In the genomic region with DNA sequence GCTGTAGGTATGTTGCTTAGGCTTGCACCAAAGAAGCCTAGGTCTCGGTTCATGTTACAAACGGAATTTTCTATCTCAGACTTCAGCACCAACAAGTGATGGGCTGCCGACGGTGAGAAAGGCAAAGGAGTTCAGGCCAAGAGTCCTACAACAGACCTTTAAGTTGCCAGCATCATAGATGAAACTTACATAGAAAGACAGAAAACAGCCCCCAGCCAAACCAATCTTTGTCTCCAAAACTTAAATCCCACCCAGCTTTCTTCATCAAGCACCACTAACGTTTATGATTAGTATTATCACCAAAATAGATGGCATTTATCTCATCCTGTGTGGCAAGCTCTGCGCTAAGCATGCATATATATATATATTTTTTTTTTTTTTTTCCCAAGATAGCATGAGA, we compare ENCODE assay signal across 7 mouse cellular contexts. TPM values are rescaled to one million over a fixed set of nuclear protein-coding genes. Genes with fewer than 3 reads are reported as not detected.
DNase-seq lines count a peak whose midpoint lies in the region; ATAC-seq lines count a peak whose summit lies in the region.

No protein-coding gene starts in this region.

- H3K27me3 ChIP-seq in neural tube, embryonic 11.5 days (ENCODE audit: control insufficient read depth, insufficient read depth, low read length): no peaks in the 10 kb centered on the region
- H3K27me3 ChIP-seq in forebrain, embryonic 11.5 days (ENCODE audit: control insufficient read depth, insufficient read depth, low read length): no peaks in the 10 kb centered on the region; the same call in 1 of the 2 replicates
- no peaks in the 10 kb centered on the region for H3K27me3 ChIP-seq in limb, embryonic 13.5 days
- H3K27me3 ChIP-seq in stomach, embryonic 16.5 days (ENCODE audit: control insufficient read depth, insufficient read depth, low read length): no peaks in the 10 kb centered on the region

- ATAC-seq in neural tube, embryonic 11.5 days (ENCODE audit: insufficient read depth, low FRiP score, low TSS enrichment): no peak
- no peak for ATAC-seq in forebrain, embryonic 11.5 days (replicated peaks; ENCODE audit: low FRiP score)
- no peak for ATAC-seq in limb, embryonic 13.5 days (ENCODE audit: low FRiP score, low read depth)
- no peak for ATAC-seq in stomach, embryonic 16.5 days (ENCODE audit: insufficient read depth, low FRiP score)

- intact Hi-C loops in gastrocnemius, postnatal 14 days (cut with DNase I; ENCODE audit: low total_unique reads): no loop called here

- H3K9ac ChIP-seq in neural tube, embryonic 11.5 days (ENCODE audit: low read length): peak overlapping the region; percentile 96
- peak overlapping the region; percentile 96 for H3K9ac ChIP-seq in forebrain, embryonic 11.5 days (ENCODE audit: low read length)
- peak overlapping the region; percentile 99 for H3K9ac ChIP-seq in limb, embryonic 13.5 days
- peak overlapping the region; percentile 92 for H3K9ac ChIP-seq in stomach, embryonic 16.5 days (ENCODE audit: low read length)

- 9% methylated on average over 6 of the region's 6 CpGs for WGBS in neural tube, embryonic 11.5 days
- WGBS in forebrain, embryonic 11.5 days: 12% methylated on average over 6 of the region's 6 CpGs
- 9% methylated on average over 6 of the region's 6 CpGs for WGBS in limb, embryonic 13.5 days
- WGBS in stomach, embryonic 16.5 days: 6% methylated on average over 6 of the region's 6 CpGs

- H3K27ac ChIP-seq in neural tube, embryonic 11.5 days (ENCODE audit: low read depth, low read length): peak overlapping the region; percentile 82
- H3K27ac ChIP-seq in forebrain, embryonic 11.5 days (ENCODE audit: low read depth, low read length): no peak overlapping the region
- H3K27ac ChIP-seq in limb, embryonic 13.5 days: peak overlapping the region; percentile 98; the same call in 1 of the 2 replicates
- no peak overlapping the region for H3K27ac ChIP-seq in stomach, embryonic 16.5 days (ENCODE audit: low read length)

- H3K36me3 ChIP-seq in neural tube, embryonic 11.5 days (ENCODE audit: control insufficient read depth, insufficient read depth, low read length): no peaks in the 10 kb centered on the region
- no peaks in the 10 kb centered on the region for H3K36me3 ChIP-seq in forebrain, embryonic 11.5 days (ENCODE audit: control insufficient read depth, insufficient read depth, low read length)
- no peaks in the 10 kb centered on the region for H3K36me3 ChIP-seq in limb, embryonic 13.5 days
- H3K36me3 ChIP-seq in stomach, embryonic 16.5 days (ENCODE audit: control insufficient read depth, insufficient read depth, low read length): no peaks in the 10 kb centered on the region

- H3K4me1 ChIP-seq in neural tube, embryonic 11.5 days (ENCODE audit: control insufficient read depth, insufficient read depth, low read length): peaks cover 10% of the 10 kb centered on the region
- H3K4me1 ChIP-seq in forebrain, embryonic 11.5 days (replicated peaks; ENCODE audit: control insufficient read depth, insufficient read depth, low read length): peaks cover 7% of the 10 kb centered on the region; the same call in 1 of the 2 replicates
- H3K4me1 ChIP-seq in limb, embryonic 13.5 days: peaks cover 36% of the 10 kb centered on the region
- H3K4me1 ChIP-seq in stomach, embryonic 16.5 days (ENCODE audit: control insufficient read depth, insufficient read depth, low read length): peaks cover 22% of the 10 kb centered on the region

- peak overlapping the region; percentile 92 for H3K4me3 ChIP-seq in neural tube, embryonic 11.5 days (ENCODE audit: low read depth, low read length)
- peak overlapping the region; percentile 97 for H3K4me3 ChIP-seq in forebrain, embryonic 11.5 days (ENCODE audit: low read depth, low read length)
- H3K4me3 ChIP-seq in limb, embryonic 13.5 days: peak overlapping the region; percentile 98
- H3K4me3 ChIP-seq in stomach, embryonic 16.5 days (replicated peaks; ENCODE audit: low read length): peak overlapping the region; percentile 76

- no peaks in the 10 kb centered on the region for H3K9me3 ChIP-seq in neural tube, embryonic 11.5 days (ENCODE audit: control insufficient read depth, low read length)
- no peaks in the 10 kb centered on the region for H3K9me3 ChIP-seq in forebrain, embryonic 11.5 days (ENCODE audit: control insufficient read depth, low read length)
- peaks cover 6% of the 10 kb centered on the region; the same call in 1 of the 2 replicates for H3K9me3 ChIP-seq in limb, embryonic 13.5 days
- H3K9me3 ChIP-seq in stomach, embryonic 16.5 days (replicated peaks; ENCODE audit: control insufficient read depth, low read length): peaks cover 2% of the 10 kb centered on the region; the same call in 1 of the 2 replicates

- no peak for DNase-seq in neural tube, embryonic 11.5 days (ENCODE audit: low spot score)
- DNase-seq in neural tube, embryonic 10.5 days (ENCODE audit: extremely low spot score, low spot score): no peak
- no peak for DNase-seq in forebrain, embryonic 11.5 days (ENCODE audit: low spot score)
- no peak for DNase-seq in gastrocnemius, postnatal 14 days
- DNase-seq in cerebellum, adult 9-11 months: no peak

- peak overlapping the region; percentile 70 for H3K4me2 ChIP-seq in neural tube, embryonic 11.5 days (ENCODE audit: low read depth)
- H3K4me2 ChIP-seq in forebrain, embryonic 11.5 days (ENCODE audit: low read depth, low read length, severe bottlenecking): peak overlapping the region; percentile 67
- peak overlapping the region; percentile 73 for H3K4me2 ChIP-seq in limb, embryonic 13.5 days (replicated peaks)
- peak overlapping the region; percentile 81 for H3K4me2 ChIP-seq in stomach, embryonic 16.5 days (ENCODE audit: low read depth, low read length)

RNA-seq across cellular contexts. Expression of a gene that starts 1.2 kb away (rescaled TPM):
- polyA plus RNA-seq in neural tube, embryonic 11.5 days (2014; fragmentation: Nextera tagmentation; extraction: Ambion mirVana): 7.0 and 7.8 TPM in 2 replicates
- polyA plus RNA-seq in forebrain, embryonic 11.5 days (2014; fragmentation: Nextera tagmentation; extraction: Ambion mirVana): 7.8 and 7.9 TPM in 2 replicates
- polyA plus RNA-seq in limb, embryonic 13.5 days (2015; fragmentation: Nextera tagmentation; extraction: Ambion mirVana): 6.4 and 6.6 TPM in 2 replicates
- 3.8 and 4.5 TPM in 2 replicates for polyA plus RNA-seq in stomach, embryonic 16.5 days (2015; fragmentation: Nextera tagmentation; extraction: Ambion mirVana)
- 1 to 10 TPM; 6.4 to 7.4 TPM for total RNA-seq in gastrocnemius, postnatal 14 days (2021)

RNA-seq across cellular contexts. Expression of a gene that starts 26.9 kb away (rescaled TPM):
- 0.20 and 0.69 TPM in 2 replicates for polyA plus RNA-seq in neural tube, embryonic 11.5 days (2014; fragmentation: Nextera tagmentation; extraction: Ambion mirVana)
- polyA plus RNA-seq in forebrain, embryonic 11.5 days (2014; fragmentation: Nextera tagmentation; extraction: Ambion mirVana): 0.25 and 0.47 TPM in 2 replicates
- 2.6 and 3.0 TPM in 2 replicates for polyA plus RNA-seq in limb, embryonic 13.5 days (2015; fragmentation: Nextera tagmentation; extraction: Ambion mirVana)
- polyA plus RNA-seq in stomach, embryonic 16.5 days (2015; fragmentation: Nextera tagmentation; extraction: Ambion mirVana): 0.48 and 0.90 TPM in 2 replicates
- 1 to 10 TPM; 1.5 to 3.0 TPM for total RNA-seq in gastrocnemius, postnatal 14 days (2021)

Comparison
In these comparisons a context has a peak if more than half of its experiments do, and no peak if none do; other contexts are left out.
1. H3K27ac ChIP-seq: peak in neural tube, embryonic 11.5 days (single experiment) and limb, embryonic 13.5 days (single experiment); none in forebrain, embryonic 11.5 days (single experiment) and stomach, embryonic 16.5 days (single experiment).
2. Peak in every context shown above with its lines, with median percentiles within 50 percentile points of each other: H3K4me2 ChIP-seq, H3K4me3 ChIP-seq and H3K9ac ChIP-seq.